Mouse (Mus musculus) limb, embryonic 12.5 days (tissue): ENCODE data around the gene Dnm2. TPM values are rescaled to one million over a fixed set of nuclear protein-coding genes. Genes with fewer than 3 reads are reported as not detected.

Experiments used
- ATAC-seq: fragments of 200-750 bp; cut with Nextera tagmentation; 2 replicates; pipeline ENCODE4 v1.8.0; 2017; ENCODE audit warnings: low read depth, moderate TSS enrichment; ENCODE audit not compliant: insufficient number of reproducible peaks, insufficient read depth, low FRiP score, low TSS enrichment
- H3K27ac ChIP-seq: fragments of 300-500 bp; sonication (generic); 2 replicates; pipeline ENCODE4 v1.5.1; 2016; ENCODE audit warnings: mild to moderate bottlenecking, moderate library complexity
- H3K27me3 ChIP-seq: fragments of 300-500 bp; sonication (generic); 2 replicates; pipeline ENCODE4 v1.6.1; 2016; ENCODE audit warnings: mild to moderate bottlenecking, moderate library complexity
- H3K36me3 ChIP-seq: fragments of 300-500 bp; sonication (generic); 2 replicates; pipeline ENCODE4 v1.6.1; 2016; ENCODE audit warnings: mild to moderate bottlenecking, moderate library complexity
- H3K4me1 ChIP-seq: fragments of 300-500 bp; sonication (generic); replicated peaks from 2 replicates; pipeline ENCODE4 v1.6.1; 2016
- H3K4me2 ChIP-seq: fragments of 300-500 bp; sonication (generic); 2 replicates; pipeline ENCODE4 v1.6.1; 2016; ENCODE audit warnings: mild to moderate bottlenecking, moderate library complexity
- H3K4me3 ChIP-seq: fragments of 300-500 bp; sonication (generic); replicated peaks from 2 replicates; pipeline ENCODE4 v1.5.1; 2016; ENCODE audit warnings: mild to moderate bottlenecking
- H3K9ac ChIP-seq: fragments of 300-500 bp; sonication (generic); replicated peaks from 2 replicates; pipeline ENCODE4 v1.6.1; 2016; ENCODE audit warnings: mild to moderate bottlenecking, moderate library complexity
- H3K9me3 ChIP-seq: fragments of 300-500 bp; sonication (generic); 2 replicates; pipeline ENCODE4 v1.6.1; 2016; ENCODE audit warnings: mild to moderate bottlenecking, moderate library complexity
- WGBS: fragments of 180-500 bp; shearing (Covaris S2); methylation state at CpG from one replicate; pipeline ENCODE4 v1.1.7; 2016; 5-methylcytosine and 5-hydroxymethylcytosine counted together
- polyA plus RNA-seq: library from polyadenylated mRNA; unstranded; fragments of >200 nt; fragmentation: Nextera tagmentation; extraction: Ambion mirVana; gene quantifications from 2 replicates; pipeline ENCODE4 v1.2.1, GENCODE M21; 2016

Gene Dnm2
- polyA plus RNA-seq, 1 experiment from 2014 or later = 78.4 TPM

DNA sequence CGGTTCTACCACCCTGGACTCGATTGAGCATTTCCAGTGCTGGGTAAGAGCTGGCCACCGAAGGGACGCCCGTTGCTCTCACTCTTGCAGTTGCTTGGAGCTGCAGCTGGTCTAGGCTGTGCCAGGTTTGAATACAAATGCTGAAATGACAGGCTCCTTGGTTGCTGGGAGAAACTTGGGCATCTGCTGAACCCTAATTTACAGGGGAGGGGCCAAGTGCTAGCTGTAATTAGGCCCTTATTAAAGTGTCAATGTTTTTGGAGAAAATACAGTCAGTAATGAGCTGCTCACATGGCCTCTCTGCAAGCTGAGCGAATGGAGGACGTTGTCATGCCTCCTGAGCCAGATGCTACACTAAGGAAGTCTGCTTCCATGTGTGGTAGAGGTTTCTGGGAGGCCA, 6.0 kb downstream of the Dnm2 start:
- no peaks in the 10 kb centered on the region for H3K9me3 ChIP-seq
- no peak overlapping the region for H3K9ac ChIP-seq
- no peaks in the 10 kb centered on the region for H3K27me3 ChIP-seq
- H3K4me1 ChIP-seq = peaks cover 10% of the 10 kb centered on the region
- WGBS = 76% methylated on average over 7 of the region's 7 CpGs
- H3K4me3 ChIP-seq = no peak overlapping the region
- no peak overlapping the region for H3K27ac ChIP-seq
- no peak for ATAC-seq
- no peaks in the 10 kb centered on the region for H3K36me3 ChIP-seq
- H3K4me2 ChIP-seq = no peak overlapping the region

- H3K9ac ChIP-seq = no peak overlapping the region
- no peak overlapping the region for H3K4me3 ChIP-seq
- no peaks in the 10 kb centered on the region for H3K9me3 ChIP-seq
- no peak overlapping the region for H3K4me2 ChIP-seq
- no peaks in the 10 kb centered on the region; the same call in 1 of the 2 replicates for H3K4me1 ChIP-seq
- 88% methylated on average over 7 of the region's 7 CpGs for WGBS
- H3K36me3 ChIP-seq = no peaks in the 10 kb centered on the region
- H3K27ac ChIP-seq = no peak overlapping the region
- no peak for ATAC-seq
- no peaks in the 10 kb centered on the region for H3K27me3 ChIP-seq
Measured at GRCm38 (mm10) chr9:21432066-21432465, 7.4 kb downstream of the Dnm2 start.

DNA sequence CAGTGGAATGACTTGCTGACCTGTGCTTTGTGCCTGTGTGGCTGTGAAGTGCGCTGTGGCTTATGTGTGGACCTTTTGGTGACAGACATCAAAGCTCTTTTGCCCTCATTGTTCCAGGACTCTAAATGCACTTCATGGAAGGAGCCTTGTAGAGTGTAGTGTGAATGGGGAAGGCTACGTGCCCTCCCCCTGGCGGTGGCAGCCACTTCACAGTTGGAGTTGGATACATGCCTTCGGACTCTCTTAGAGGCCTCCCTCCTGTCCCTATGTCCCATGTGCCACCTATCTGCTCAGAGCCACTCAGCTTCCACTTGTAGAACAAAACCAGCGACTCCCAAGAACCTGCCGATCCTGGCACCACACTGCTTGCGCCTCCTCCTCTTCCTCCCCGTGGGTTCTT, 9.1 kb downstream of the Dnm2 start:
- H3K27ac ChIP-seq = no peak overlapping the region
- no peak overlapping the region for H3K9ac ChIP-seq
- no peak; the same call in 1 of the 2 replicates for ATAC-seq
- WGBS = 87% methylated on average over 8 of the region's 8 CpGs
- no peaks in the 10 kb centered on the region for H3K9me3 ChIP-seq
- no peak overlapping the region for H3K4me3 ChIP-seq
- no peak overlapping the region for H3K4me2 ChIP-seq
- no peaks in the 10 kb centered on the region; the same call in 1 of the 2 replicates for H3K27me3 ChIP-seq
- peaks cover 7% of the 10 kb centered on the region for H3K4me1 ChIP-seq
- H3K36me3 ChIP-seq = no peaks in the 10 kb centered on the region

GRCm38 (mm10) chr9:21434410-21434809, 9.7 kb downstream of the Dnm2 start:
- Histone ChIP-seq H3K9ac (no peak overlapping the region), H3K27me3 (no peaks in the 10 kb centered on the region; the same call in 1 of the 2 replicates), H3K9me3 (no peaks in the 10 kb centered on the region), H3K4me2 (no peak overlapping the region), H3K36me3 (no peaks in the 10 kb centered on the region), H3K4me1 (peaks cover 7% of the 10 kb centered on the region), H3K27ac (no peak overlapping the region), H3K4me3 (no peak overlapping the region)
- no peak for ATAC-seq
- 93% methylated on average over 2 of the region's 2 CpGs for WGBS

GRCm38 (mm10) chr9:21435777-21436635, 11.3 kb downstream of the Dnm2 start:
- Histone ChIP-seq H3K4me3 (no peak overlapping the region), H3K9ac (no peak overlapping the region), H3K27ac (no peak overlapping the region), H3K9me3 (no peaks in the 10 kb centered on the region), H3K27me3 (no peaks in the 10 kb centered on the region; the same call in 1 of the 2 replicates), H3K36me3 (no peaks in the 10 kb centered on the region), H3K4me2 (no peak overlapping the region), H3K4me1 (peaks cover 7% of the 10 kb centered on the region; the same call in 1 of the 2 replicates)
- WGBS = 83% methylated on average over 7 of the region's 7 CpGs
- ATAC-seq = no peak

DNA sequence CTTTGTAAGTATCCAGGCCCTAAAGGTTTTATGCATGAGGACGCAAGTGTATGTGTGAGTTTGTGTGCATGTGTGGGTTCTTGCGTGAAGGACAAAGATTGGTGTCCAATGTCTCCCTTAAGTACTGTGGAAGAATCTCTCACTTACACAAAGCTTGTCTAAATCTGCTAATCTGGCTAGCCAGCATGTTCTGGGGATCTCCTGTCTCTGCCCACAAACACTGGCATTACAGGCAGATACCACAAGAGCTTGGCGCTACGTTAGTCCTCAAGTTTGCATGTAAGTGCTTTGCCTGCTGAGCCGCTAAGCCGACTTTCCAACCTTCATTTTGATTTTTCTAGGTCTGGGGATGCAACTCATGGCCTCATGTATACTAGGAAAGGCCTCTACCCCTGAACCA, 12.9 kb downstream of the Dnm2 start:
- H3K4me3 ChIP-seq = no peak overlapping the region
- no peak overlapping the region for H3K9ac ChIP-seq
- peak overlapping the region; percentile 25; the same call in 1 of the 2 replicates for H3K27ac ChIP-seq
- no peak overlapping the region for H3K4me2 ChIP-seq
- 87% methylated on average over 6 of the region's 6 CpGs for WGBS
- H3K9me3 ChIP-seq = no peaks in the 10 kb centered on the region
- H3K36me3 ChIP-seq = no peaks in the 10 kb centered on the region
- no peaks in the 10 kb centered on the region; the same call in 1 of the 2 replicates for H3K27me3 ChIP-seq
- H3K4me1 ChIP-seq = peaks cover 7% of the 10 kb centered on the region; the same call in 1 of the 2 replicates
- no peak for ATAC-seq

- Histone ChIP-seq H3K4me3 (no peak overlapping the region), H3K4me2 (no peak overlapping the region), H3K4me1 (peaks cover 7% of the 10 kb centered on the region; the same call in 1 of the 2 replicates), H3K9ac (no peak overlapping the region), H3K27me3 (no peaks in the 10 kb centered on the region; the same call in 1 of the 2 replicates), H3K27ac (no peak overlapping the region), H3K9me3 (no peaks in the 10 kb centered on the region), H3K36me3 (no peaks in the 10 kb centered on the region)
- 63% methylated on average over 3 of the region's 3 CpGs for WGBS
- ATAC-seq = no peak
Measured at GRCm38 (mm10) chr9:21438219-21438618, 13.5 kb downstream of the Dnm2 start.

DNA sequence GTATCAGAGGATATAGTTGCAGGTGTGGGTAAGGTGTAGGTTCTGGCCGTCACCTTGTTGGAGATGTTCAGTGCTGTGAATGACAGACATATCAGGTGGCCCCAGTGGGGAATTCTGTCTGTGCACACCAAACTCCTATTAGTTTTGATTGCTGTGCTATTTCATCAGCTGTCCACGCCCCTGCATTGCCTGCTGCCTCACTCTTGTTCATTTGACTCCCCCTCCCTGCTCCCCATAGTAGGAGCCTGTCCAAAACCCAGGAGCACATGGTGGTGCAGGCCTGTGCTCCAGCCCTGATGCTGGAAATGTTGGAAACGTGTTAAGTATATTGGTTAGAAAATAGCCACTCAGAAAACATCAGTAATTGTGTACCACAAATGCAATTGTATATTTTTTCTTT, 14.7 kb downstream of the Dnm2 start:
- no peak overlapping the region for H3K4me3 ChIP-seq
- H3K9me3 ChIP-seq = no peaks in the 10 kb centered on the region
- no peak overlapping the region for H3K4me2 ChIP-seq
- no peak for ATAC-seq
- WGBS = 76% methylated on average over 3 of the region's 3 CpGs
- H3K4me1 ChIP-seq = peaks cover 7% of the 10 kb centered on the region; the same call in 1 of the 2 replicates
- no peak overlapping the region for H3K9ac ChIP-seq
- no peaks in the 10 kb centered on the region; the same call in 1 of the 2 replicates for H3K27me3 ChIP-seq
- H3K36me3 ChIP-seq = peaks cover 1% of the 10 kb centered on the region; the same call in 1 of the 2 replicates
- H3K27ac ChIP-seq = no peak overlapping the region

DNA sequence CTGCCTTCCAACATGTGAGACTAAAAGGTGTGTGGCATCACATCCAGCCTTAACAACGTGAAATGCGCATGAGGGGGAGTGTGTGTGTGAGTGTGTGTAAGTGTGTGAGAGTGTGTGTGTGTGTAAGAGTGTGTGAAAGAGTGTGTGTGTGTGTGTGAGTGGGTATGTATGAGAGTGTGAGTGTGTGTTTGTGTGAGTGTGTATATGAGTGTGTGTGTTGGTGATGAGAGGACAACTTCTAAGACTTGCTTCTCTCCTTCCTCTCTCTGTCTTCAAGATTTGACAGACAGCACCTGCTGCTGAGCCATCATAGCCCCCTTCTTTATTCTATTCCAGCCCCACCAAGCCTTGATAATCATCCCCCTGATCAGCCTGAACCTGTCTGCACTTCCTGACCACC, 15.2 kb downstream of the Dnm2 start:
- no peak for ATAC-seq
- 94% methylated on average over 2 of the region's 2 CpGs for WGBS

DNA sequence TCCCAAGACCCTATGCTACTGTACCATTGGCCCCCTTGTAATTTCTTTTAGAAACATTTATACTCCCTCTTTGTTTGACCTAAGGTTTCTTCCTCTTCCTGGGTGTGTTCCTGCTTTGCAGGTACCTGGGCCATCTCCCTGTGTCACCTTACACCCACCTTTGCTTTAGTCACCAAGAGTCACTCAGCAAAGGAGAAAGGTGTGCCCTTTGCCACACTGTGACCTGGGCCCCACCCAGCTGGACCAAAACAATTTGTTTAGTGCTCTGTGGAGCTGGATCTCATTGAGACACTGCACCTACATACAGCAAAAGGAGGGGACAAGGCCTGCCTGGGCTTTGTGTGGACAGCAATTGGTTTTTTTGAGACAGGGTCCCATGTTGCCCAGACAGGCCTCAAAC, 15.7 kb downstream of the Dnm2 start:
- no peak overlapping the region for H3K4me3 ChIP-seq
- no peak overlapping the region for H3K4me2 ChIP-seq
- peaks cover 7% of the 10 kb centered on the region; the same call in 1 of the 2 replicates for H3K4me1 ChIP-seq
- H3K9me3 ChIP-seq = no peaks in the 10 kb centered on the region
- ATAC-seq = no peak
- H3K36me3 ChIP-seq = peaks cover 10% of the 10 kb centered on the region; the same call in 1 of the 2 replicates
- no peak overlapping the region for H3K27ac ChIP-seq
- no peaks in the 10 kb centered on the region; the same call in 1 of the 2 replicates for H3K27me3 ChIP-seq
- H3K9ac ChIP-seq = no peak overlapping the region

More for the DNA sequence above, 15.2 kb downstream of the Dnm2 start:
- no peak overlapping the region for H3K27ac ChIP-seq
- no peak overlapping the region for H3K9ac ChIP-seq
- H3K27me3 ChIP-seq = no peaks in the 10 kb centered on the region; the same call in 1 of the 2 replicates
- peaks cover 6% of the 10 kb centered on the region; the same call in 1 of the 2 replicates for H3K36me3 ChIP-seq
- peaks cover 7% of the 10 kb centered on the region; the same call in 1 of the 2 replicates for H3K4me1 ChIP-seq
- no peak overlapping the region for H3K4me2 ChIP-seq
- no peak overlapping the region for H3K4me3 ChIP-seq
- no peaks in the 10 kb centered on the region for H3K9me3 ChIP-seq

- ATAC-seq = no peak
- Histone ChIP-seq H3K27me3 (no peaks in the 10 kb centered on the region), H3K4me2 (no peak overlapping the region), H3K36me3 (peaks cover 12% of the 10 kb centered on the region; the same call in 1 of the 2 replicates), H3K4me1 (no peaks in the 10 kb centered on the region), H3K9me3 (no peaks in the 10 kb centered on the region), H3K4me3 (no peak overlapping the region), H3K27ac (no peak overlapping the region), H3K9ac (no peak overlapping the region)
- WGBS = 92% methylated on average over 8 of the region's 8 CpGs
Measured at GRCm38 (mm10) chr9:21443853-21444252, 19.1 kb downstream of the Dnm2 start.
